Mouse (Mus musculus): ENCODE results near the gene Slc39a11.

- TF ChIP-seq BHLHE40 (IDR thresholded peaks at IDR 0.05; ENCODE audit: low read depth, low read length) (no peak), CTCF (conservative IDR thresholded peaks at IDR 0.05 in 1 of 2, IDR thresholded peaks at IDR 0.05 in 1 of 2; ENCODE audit: low read depth in 2 of 2, low read length in 2 of 2) (no peak)
Observed at GRCm38 (mm10) chr11:113368046-113368445, 281.8 kb downstream of the Slc39a11 start.

Measured in CH12.LX (cell line).